Mouse (Mus musculus) CH12.LX (cell line): ENCODE data around the gene Klhl3. TPM values are rescaled to one million over a fixed set of nuclear protein-coding genes. Genes with fewer than 3 reads are reported as not detected.

ENCODE experiments used
- DNase-seq: peaks from one replicate; pipeline ENCODE4 v3.0.0-alpha.2; 2013; ENCODE audit errors: extremely low read depth
- H3K27ac ChIP-seq: 2 replicates; pipeline ENCODE4 v1.5.1; 2012; ENCODE audit warnings: low read depth, mild to moderate bottlenecking, control low read depth, moderate library complexity; ENCODE audit not compliant: insufficient read depth
- H3K27me3 ChIP-seq: replicated peaks from 2 replicates; pipeline ENCODE3; 2012; ENCODE audit warnings: inconsistent platforms
- H3K36me3 ChIP-seq, 2 experiments: replicated peaks in 1 of 2; 2 replicates each; pipeline versions ENCODE3 to v1.6.1; 2012; ENCODE audit warnings: inconsistent platforms in 1 of 2, low read length in 1 of 2, mild to moderate bottlenecking in 1 of 2, mixed read lengths in 1 of 2, moderate library complexity in 1 of 2; ENCODE audit not compliant: control insufficient read depth in 1 of 2, insufficient read depth in 1 of 2
- H3K4me1 ChIP-seq, 2 experiments: 2 replicates each; pipeline ENCODE4 v1.6.1; 2012; ENCODE audit warnings: inconsistent platforms in 1 of 2, moderate library complexity in 1 of 2; ENCODE audit not compliant: insufficient read depth in 2 of 2, control insufficient read depth in 1 of 2
- H3K4me2 ChIP-seq: 2 replicates; pipeline ENCODE4 v1.6.1; 2012; ENCODE audit warnings: low read depth, mild to moderate bottlenecking, control low read depth; ENCODE audit not compliant: poor library complexity, insufficient read depth, severe bottlenecking
- H3K4me3 ChIP-seq, 3 experiments: fragments of 150-350 bp in 1 of 3; sonication (generic) in 1 of 3; replicated peaks in 1 of 3; 2 replicates each; pipeline versions ENCODE3 to v1.5.1; 2011 to 2012; ENCODE audit warnings: low read depth in 2 of 3, low read length in 2 of 3, mild to moderate bottlenecking in 2 of 3, moderate library complexity in 2 of 3, control low read depth in 1 of 3, improper control_type of control experiment in 1 of 3, inconsistent platforms in 1 of 3, mixed read lengths in 1 of 3; ENCODE audit not compliant: poor library complexity in 1 of 3
- H3K79me2 ChIP-seq: replicated peaks from 2 replicates; pipeline ENCODE4 v1.6.1; 2012; ENCODE audit warnings: mild to moderate bottlenecking, moderate library complexity; ENCODE audit not compliant: control insufficient read depth, poor library complexity, insufficient read depth, severe bottlenecking; ENCODE audit errors: extremely low read depth
- H3K9ac ChIP-seq: 2 replicates; pipeline ENCODE4 v1.6.1; 2012; ENCODE audit warnings: low read depth, mild to moderate bottlenecking, control low read depth, moderate library complexity; ENCODE audit not compliant: insufficient read depth
- H3K9me3 ChIP-seq: replicated peaks from 2 replicates; pipeline ENCODE3; 2012; ENCODE audit warnings: low read length, inconsistent platforms, mixed read lengths
- BHLHE40 ChIP-seq: IDR thresholded peaks from 2 replicates; pipeline ENCODE4 v1.6.1; 2011; ENCODE audit warnings: mild to moderate bottlenecking, low read depth, low read length, improper control_type of control experiment
- CHD1 ChIP-seq: IDR thresholded peaks from 2 replicates; pipeline ENCODE4 v1.6.1; 2012; ENCODE audit warnings: low read depth, low read length, improper control_type of control experiment, inconsistent platforms
- CTCF ChIP-seq, 2 experiments: IDR thresholded peaks in 1 of 2; conservative IDR thresholded peaks in 1 of 2; 2 replicates each; pipeline ENCODE4 v1.5.1; 2011 to 2012; ENCODE audit warnings: low read depth in 2 of 2, low read length in 2 of 2, improper control_type of control experiment in 1 of 2, inconsistent platforms in 1 of 2, mild to moderate bottlenecking in 1 of 2, moderate library complexity in 1 of 2
- EP300 ChIP-seq: IDR thresholded peaks from 2 replicates; pipeline ENCODE4 v1.6.1; 2011; ENCODE audit warnings: low read length, improper control_type of control experiment
- ETS1 ChIP-seq: conservative IDR thresholded peaks from 2 replicates; pipeline ENCODE4 v1.6.1; 2012; ENCODE audit warnings: low read depth, mild to moderate bottlenecking, inconsistent platforms, low read length, improper control_type of control experiment, moderate library complexity
- IRF4 ChIP-seq: IDR thresholded peaks from 2 replicates; pipeline ENCODE4 v1.6.1; 2014; ENCODE audit warnings: low read depth, mild to moderate bottlenecking, inconsistent platforms, low read length, improper control_type of control experiment
- KAT2A ChIP-seq: IDR thresholded peaks from 2 replicates; pipeline ENCODE4 v1.6.1; 2012; ENCODE audit warnings: low read length, improper control_type of control experiment, inconsistent platforms; ENCODE audit not compliant: insufficient replicate concordance
- MAFK ChIP-seq: IDR thresholded peaks from 2 replicates; pipeline ENCODE4 v1.6.1; 2011; ENCODE audit warnings: low read length, improper control_type of control experiment; ENCODE audit not compliant: insufficient replicate concordance
- NRF1 ChIP-seq: IDR thresholded peaks from 2 replicates; pipeline ENCODE4 v1.6.1; 2014; ENCODE audit warnings: low read depth, mild to moderate bottlenecking, inconsistent platforms, low read length, improper control_type of control experiment, moderate library complexity
- PAX5 ChIP-seq: IDR thresholded peaks from 2 replicates; pipeline ENCODE4 v1.6.1; 2012; ENCODE audit warnings: low read length, inconsistent platforms, mixed read lengths
- POLR2AphosphoS2 ChIP-seq: IDR thresholded peaks from 2 replicates; pipeline ENCODE4 v1.6.1; 2011; ENCODE audit warnings: low read depth, low read length, improper control_type of control experiment
- RAD21 ChIP-seq: IDR thresholded peaks from 2 replicates; pipeline ENCODE4 v1.6.1; 2011; ENCODE audit warnings: low read depth, mild to moderate bottlenecking, low read length, improper control_type of control experiment, moderate library complexity
- RCOR1 ChIP-seq: conservative IDR thresholded peaks from 2 replicates; pipeline ENCODE4 v1.6.1; 2012; ENCODE audit warnings: low read depth, mild to moderate bottlenecking, inconsistent platforms, low read length, improper control_type of control experiment
- TBP ChIP-seq: conservative IDR thresholded peaks from 2 replicates; pipeline ENCODE4 v1.6.1; 2011; ENCODE audit warnings: low read depth, low read length, improper control_type of control experiment
- USF1 ChIP-seq: IDR thresholded peaks from 2 replicates; pipeline ENCODE4 v1.6.1; 2014; ENCODE audit warnings: low read depth, mild to moderate bottlenecking, inconsistent platforms, low read length, improper control_type of control experiment
- USF2 ChIP-seq: conservative IDR thresholded peaks from 2 replicates; pipeline ENCODE4 v1.6.1; 2011; ENCODE audit warnings: low read depth, low read length, improper control_type of control experiment
- ZKSCAN1 ChIP-seq: IDR thresholded peaks from 2 replicates; pipeline ENCODE4 v1.6.1; 2012; ENCODE audit warnings: low read depth, inconsistent platforms, low read length, improper control_type of control experiment, borderline replicate concordance
- ZNF384 ChIP-seq: IDR thresholded peaks from 2 replicates; pipeline ENCODE4 v1.6.1; 2012; ENCODE audit warnings: low read depth, low read length, improper control_type of control experiment, inconsistent platforms
- dilution Hi-C: fragments of 300-500 bp; cut with MboI; formaldehyde crosslinking; loops from 2 replicates; pipeline ENCODE4 v1.14.3; 2020; ENCODE audit warnings: low sequenced_read_pairs; ENCODE audit not compliant: extremely low pct_unique_long_range_greater_than_20kb, extremely low pct_ligation_motif_present
- in situ Hi-C: fragments of 300-500 bp; cut with MboI; formaldehyde crosslinking; loops from 3 replicates; pipeline ENCODE4 v1.14.3; 2019; ENCODE audit warnings: low sequenced_read_pairs, low pct_ligation_motif_present, low pct_unique_long_range_greater_than_20kb, mixed read lengths
- polyA plus RNA-seq: library from polyadenylated mRNA; unstranded; fragments of >175 nt; gene quantifications from 2 replicates; pipeline ENCODE4 v1.2.1, GENCODE M21; 2012; ENCODE audit warnings: low read depth; ENCODE audit not compliant: insufficient read length
- total RNA-seq, 2 experiments: library from RNA; depleted of rRNA; stranded (reverse); fragments of 300-350 nt in 1 of 2; fragments of >200 nt in 1 of 2; gene quantifications; 2 replicates each; pipeline ENCODE4 v1.2.3; 2012 to 2014

Klhl3 gene
- total and polyA plus RNA-seq, 3 experiments: not detected

DNA sequence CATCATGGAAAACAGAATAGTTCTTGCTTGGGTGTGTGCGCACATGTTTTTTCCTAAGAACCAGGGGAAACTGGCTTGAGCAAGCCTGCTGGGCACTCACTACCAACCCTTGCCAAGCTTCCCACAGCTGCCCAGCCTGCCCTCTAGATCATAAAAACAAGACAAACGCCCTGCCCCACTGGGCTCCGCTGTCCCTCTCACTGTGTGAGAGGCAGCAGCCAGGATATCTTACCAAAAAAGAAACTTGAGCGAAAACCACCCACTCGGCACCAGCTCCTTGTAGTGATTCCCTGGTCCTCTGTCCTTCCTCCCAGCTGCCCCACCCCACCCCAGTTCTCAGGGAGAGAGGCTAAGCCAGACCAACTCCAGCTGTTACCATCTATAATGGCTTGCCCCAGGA lies 48.1 kb downstream of the Klhl3 start:
- H3K27me3 ChIP-seq: peaks cover 9% of the 10 kb centered on the region
- DNase-seq: no peak
- dilution Hi-C loops: no loop called here

DNA sequence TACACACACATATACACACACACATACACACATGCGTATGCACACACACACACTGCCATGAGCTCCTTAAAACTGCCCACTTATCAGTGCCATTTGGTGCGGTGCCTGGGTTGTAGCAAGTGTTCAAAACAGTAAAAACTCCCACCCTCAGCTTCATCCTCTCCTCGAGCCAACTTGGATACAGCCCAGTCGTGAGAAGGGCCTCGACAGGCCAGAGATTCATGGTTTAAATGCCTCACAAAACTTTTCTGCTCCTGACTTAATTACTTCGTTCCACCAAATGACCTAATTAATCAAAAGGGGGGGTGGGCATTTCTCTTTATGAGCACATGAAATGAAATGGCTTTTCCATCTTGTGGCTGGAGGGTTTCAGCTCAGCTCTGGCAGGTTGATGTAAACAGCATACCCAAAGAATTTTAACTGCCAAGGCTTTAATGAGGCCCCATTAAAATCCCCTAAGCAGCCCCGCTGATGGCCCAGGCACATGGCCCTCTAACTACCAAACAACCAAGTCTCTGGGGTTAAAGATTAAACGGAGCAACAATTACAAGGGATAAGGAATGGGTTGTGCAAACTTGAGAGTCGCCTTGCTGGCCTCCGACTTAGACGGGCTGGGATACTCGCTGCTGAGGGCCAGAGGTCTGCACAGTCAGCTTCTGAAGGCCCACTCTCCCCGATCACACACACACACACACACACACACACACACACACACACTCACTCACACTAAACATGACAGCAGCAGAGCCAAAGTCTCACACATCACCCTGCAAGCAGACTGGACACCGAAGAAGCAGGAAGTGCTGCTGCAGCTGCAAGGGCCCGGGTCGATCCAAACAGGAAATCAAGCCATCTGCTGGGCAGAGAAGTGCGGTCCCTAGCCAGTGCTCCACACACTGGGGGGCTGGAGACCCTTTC lies 55.2 kb downstream of the Klhl3 start:
- dilution Hi-C loops: no loop called here
- no peak for DNase-seq
- no peak overlapping the region for H3K4me3 ChIP-seq

More for the DNA sequence above, 48.1 kb downstream of the Klhl3 start:
- H3K4me2 ChIP-seq: no peak overlapping the region
- peaks cover 25% of the 10 kb centered on the region for H3K9me3 ChIP-seq
- no peaks in the 10 kb centered on the region for H3K79me2 ChIP-seq
- no peak overlapping the region for H3K27ac ChIP-seq
- H3K4me1 ChIP-seq: no peaks in the 10 kb centered on the region
- no peaks in the 10 kb centered on the region for H3K36me3 ChIP-seq
- no peak overlapping the region for H3K4me3 ChIP-seq
- in situ Hi-C loops: no loop called here
- TF ChIP-seq ZNF384: no peak
- TF ChIP-seq NRF1: no peak
- TF ChIP-seq CTCF (conservative IDR thresholded peaks at IDR 0.05 in 1 of 2, IDR thresholded peaks at IDR 0.05 in 1 of 2; ENCODE audit: low read depth in 2 of 2, low read length in 2 of 2): no peak
- TF ChIP-seq POLR2AphosphoS2: no peak
- TF ChIP-seq USF2: no peak
- no peak for TF ChIP-seq RCOR1
- no peak for TF ChIP-seq EP300
- no peak for TF ChIP-seq ZKSCAN1
- TF ChIP-seq TBP: no peak
- TF ChIP-seq KAT2A: no peak
- TF ChIP-seq PAX5: no peak
- no peak for TF ChIP-seq RAD21
- no peak for TF ChIP-seq USF1
- no peak for TF ChIP-seq ETS1
- TF ChIP-seq MAFK: no peak
- no peak for TF ChIP-seq IRF4
- no peak for TF ChIP-seq CHD1
- TF ChIP-seq BHLHE40: no peak
- no peak overlapping the region for H3K9ac ChIP-seq

More for the DNA sequence above, 55.2 kb downstream of the Klhl3 start:
- Histone ChIP-seq H3K27me3 (no peaks in the 10 kb centered on the region), H3K4me2 (no peak overlapping the region), H3K36me3 (no peaks in the 10 kb centered on the region), H3K4me1 (no peaks in the 10 kb centered on the region), H3K27ac (no peak overlapping the region), H3K79me2 (no peaks in the 10 kb centered on the region), H3K9me3 (peaks cover 39% of the 10 kb centered on the region), H3K9ac (no peak overlapping the region)
- in situ Hi-C loops: no loop called here
- TF ChIP-seq BHLHE40 (no peak), ZKSCAN1 (no peak)
